Mouse (Mus musculus): ENCODE measurements around the gene Tubgcp2.

Tubgcp2 gene

GRCm38 (mm10) chr7:139980778-139981177 lies 55.7 kb downstream of the Tubgcp2 start:
- no peak for DNase-seq (ENCODE audit: extremely low spot score, low read depth, low spot score)

GRCm38 (mm10) chr7:139979011-139979719 lies 57.3 kb downstream of the Tubgcp2 start:
- no peak for DNase-seq (ENCODE audit: extremely low spot score, low read depth, low spot score)

- DNase-seq (ENCODE audit: extremely low spot score, low read depth, low spot score): peak; percentile 41
These were observed 58.1 kb downstream of the Tubgcp2 start, which contains the start of gene 6430531B16Rik for GRCm38 (mm10) chr7:139978278-139978892. Gene 6430531B16Rik, minus strand, starts transcription at chr7:139978755.

GRCm38 (mm10) chr7:139975471-139975870 lies 61.0 kb downstream of the Tubgcp2 start:
- no peak for DNase-seq (ENCODE audit: extremely low spot score, low read depth, low spot score)

GRCm38 (mm10) chr7:139974307-139974706 lies 62.2 kb downstream of the Tubgcp2 start:
- DNase-seq (ENCODE audit: extremely low spot score, low read depth, low spot score): no peak

- no peak for DNase-seq (ENCODE audit: extremely low spot score, low read depth, low spot score)
These were observed 63.5 kb downstream of the Tubgcp2 start for GRCm38 (mm10) chr7:139972923-139973331.

GRCm38 (mm10) chr7:139971436-139971835 lies 65.0 kb downstream of the Tubgcp2 start:
- DNase-seq (ENCODE audit: extremely low spot score, low read depth, low spot score): no peak

- DNase-seq (ENCODE audit: extremely low spot score, low read depth, low spot score): no peak
These were observed 65.5 kb downstream of the Tubgcp2 start for GRCm38 (mm10) chr7:139970979-139971378.

- no peak for DNase-seq (ENCODE audit: extremely low spot score, low read depth, low spot score)
These were observed 66.1 kb downstream of the Tubgcp2 start for GRCm38 (mm10) chr7:139970216-139970919.

- peak; percentile 77 for DNase-seq (ENCODE audit: extremely low spot score, low read depth, low spot score)
These were observed 66.9 kb downstream of the Tubgcp2 start for GRCm38 (mm10) chr7:139969348-139970130.

GRCm38 (mm10) chr7:139968428-139968827 lies 68.0 kb downstream of the Tubgcp2 start:
- DNase-seq (ENCODE audit: extremely low spot score, low read depth, low spot score): no peak

GRCm38 (mm10) chr7:139967175-139967574 lies 69.3 kb downstream of the Tubgcp2 start:
- DNase-seq (ENCODE audit: extremely low spot score, low read depth, low spot score): no peak

GRCm38 (mm10) chr7:139963814-139964213 lies 72.7 kb downstream of the Tubgcp2 start:
- DNase-seq (ENCODE audit: extremely low spot score, low read depth, low spot score): no peak

- no peak for DNase-seq (ENCODE audit: extremely low spot score, low read depth, low spot score)
These were observed 75.3 kb downstream of the Tubgcp2 start for GRCm38 (mm10) chr7:139961141-139961540.

- no peak for DNase-seq (ENCODE audit: extremely low spot score, low read depth, low spot score)
These were observed 78.5 kb downstream of the Tubgcp2 start for GRCm38 (mm10) chr7:139957958-139958357.

- DNase-seq (ENCODE audit: extremely low spot score, low read depth, low spot score): no peak
These were observed 79.0 kb downstream of the Tubgcp2 start for GRCm38 (mm10) chr7:139957437-139957836.

GRCm38 (mm10) chr7:139956658-139957057 lies 79.8 kb downstream of the Tubgcp2 start:
- no peak for DNase-seq (ENCODE audit: extremely low spot score, low read depth, low spot score)

GRCm38 (mm10) chr7:139955505-139955904 lies 81.0 kb downstream of the Tubgcp2 start:
- no peak for DNase-seq (ENCODE audit: extremely low spot score, low read depth, low spot score)

- no peak for DNase-seq (ENCODE audit: extremely low spot score, low read depth, low spot score)
These were observed 84.4 kb downstream of the Tubgcp2 start for GRCm38 (mm10) chr7:139951991-139952633.

- DNase-seq (ENCODE audit: extremely low spot score, low read depth, low spot score): no peak
These were observed 85.4 kb downstream of the Tubgcp2 start for GRCm38 (mm10) chr7:139951079-139951478.

All from hindlimb bud, embryonic 11.5 days (tissue).